Mouse (Mus musculus): ENCODE data around the gene Trim26. TPM values are rescaled to one million over a fixed set of nuclear protein-coding genes. Genes with fewer than 3 reads are reported as not detected.
"Not testable (repeated sequence)": the region's sequence is repeated elsewhere in the genome, so short reads cannot be mapped to it uniquely, and the experiment has no call there.

Trim26 gene
- polyA plus RNA-seq, 1 experiment from 2014 or later = 48.7 TPM

DNA sequence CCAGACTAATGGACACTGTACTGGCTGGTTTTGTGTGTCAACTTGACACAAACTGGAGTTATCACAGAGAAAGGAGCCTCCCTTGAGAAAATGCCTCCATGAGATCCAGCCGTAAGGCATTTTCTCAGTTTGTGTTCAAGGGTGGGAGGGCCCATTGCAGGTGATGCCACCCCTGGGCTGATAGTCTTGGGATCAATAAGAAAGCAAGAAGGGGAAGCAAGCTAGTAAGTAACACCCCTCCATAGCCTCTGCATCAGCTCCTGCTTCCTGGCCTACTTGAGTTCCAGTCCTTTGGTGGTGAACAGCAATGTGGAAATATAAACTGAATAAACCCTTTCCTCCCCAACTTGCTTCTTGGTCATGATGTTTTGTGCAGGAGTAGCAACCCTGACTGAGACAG, 54.6 kb downstream of the Trim26 start:
- not testable (repeated sequence) for ATAC-seq (ENCODE audit: low FRiP score); H3K27ac ChIP-seq; H3K36me3 ChIP-seq; H3K4me1 ChIP-seq (replicated peaks); H3K9me3 ChIP-seq; H3K27me3 ChIP-seq; H3K4me3 ChIP-seq; H3K9ac ChIP-seq; H3K4me2 ChIP-seq
- 91% methylated on average over 1 of the region's 1 CpGs for WGBS

DNA sequence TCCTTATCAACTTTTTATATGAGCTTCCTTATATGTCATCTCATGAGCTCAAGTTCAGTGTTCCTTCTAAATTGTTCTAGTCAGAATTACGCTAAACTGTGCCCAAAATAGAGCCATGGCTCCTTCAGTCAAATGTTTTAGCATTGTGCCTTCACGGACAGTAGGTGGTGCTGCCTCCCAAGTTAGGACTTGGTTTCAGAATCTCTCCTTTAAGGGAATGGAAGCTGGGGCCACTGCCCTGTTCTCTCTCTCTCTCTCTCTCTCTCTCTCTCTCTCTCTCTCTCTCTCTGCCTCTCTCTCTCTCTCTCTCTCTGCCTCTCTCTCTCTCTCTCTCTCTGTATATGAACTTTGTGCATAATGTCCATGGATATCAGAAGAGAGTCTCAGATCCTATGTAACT, 55.4 kb downstream of the Trim26 start:
- H3K4me3 ChIP-seq = no peak overlapping the region
- 0 out of 2 replicates have a peak, but pooled peaks cover 2% of the 10 kb centered on the region for H3K27me3 ChIP-seq
- no peak overlapping the region for H3K27ac ChIP-seq
- no peaks in the 10 kb centered on the region for H3K36me3 ChIP-seq
- H3K4me1 ChIP-seq (replicated peaks) = no peaks in the 10 kb centered on the region
- peak; percentile 59; the same call in 1 of the 2 replicates for ATAC-seq (ENCODE audit: low FRiP score)
- 18% methylated on average over 2 of the region's 2 CpGs for WGBS
- no peak overlapping the region for H3K9ac ChIP-seq
- H3K4me2 ChIP-seq = no peak overlapping the region
- H3K9me3 ChIP-seq = no peaks in the 10 kb centered on the region

DNA sequence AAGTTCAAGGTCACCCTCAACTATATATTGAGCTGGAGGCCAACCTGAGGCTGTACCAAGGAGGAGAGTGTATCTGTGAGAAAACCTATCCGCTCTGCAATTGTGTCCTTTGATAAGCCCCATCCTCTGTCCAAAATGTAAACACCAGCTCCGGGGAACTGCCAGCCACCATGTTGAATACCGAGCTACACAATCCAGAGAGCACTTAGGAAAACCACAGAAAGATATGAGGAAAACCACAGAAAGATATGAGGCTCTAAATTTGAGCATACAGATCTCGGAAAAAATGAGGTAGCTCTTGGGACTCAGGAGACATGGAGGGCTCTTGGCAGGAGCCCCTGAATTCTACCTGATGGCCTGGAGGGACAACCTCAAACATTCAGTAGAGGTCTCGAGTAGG, 56.5 kb downstream of the Trim26 start:
- no peaks in the 10 kb centered on the region for H3K36me3 ChIP-seq
- no peak for ATAC-seq (ENCODE audit: low FRiP score)
- WGBS = 83% methylated on average over 5 of the region's 5 CpGs

DNA sequence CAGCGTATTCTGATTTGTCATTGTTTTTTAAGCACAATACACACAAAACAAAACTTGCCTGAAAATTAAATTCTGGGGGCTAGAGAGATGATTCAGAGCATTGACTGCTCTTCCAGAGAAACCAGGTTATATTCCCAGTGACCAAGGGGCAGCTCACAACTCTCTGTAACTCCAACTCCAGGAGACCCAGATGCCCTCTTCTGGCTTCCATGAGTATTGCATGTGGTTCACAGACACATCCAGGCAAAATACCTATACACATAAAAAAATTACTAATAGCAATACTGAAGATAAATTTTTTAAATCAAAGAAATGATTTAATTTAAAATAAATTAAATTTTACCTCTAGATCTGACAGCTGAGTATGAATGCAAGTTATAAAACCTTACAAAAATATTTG, 59.6 kb downstream of the Trim26 start:
- no peak for ATAC-seq (ENCODE audit: low FRiP score)
- no peaks in the 10 kb centered on the region for H3K36me3 ChIP-seq
- H3K4me1 ChIP-seq (replicated peaks) = no peaks in the 10 kb centered on the region
- no peak overlapping the region for H3K9ac ChIP-seq
- no peak overlapping the region for H3K27ac ChIP-seq
- WGBS = 81% methylated on average over 1 of the region's 1 CpGs
- no peak overlapping the region for H3K4me2 ChIP-seq
- no peaks in the 10 kb centered on the region for H3K9me3 ChIP-seq
- no peaks in the 10 kb centered on the region for H3K27me3 ChIP-seq
- no peak overlapping the region for H3K4me3 ChIP-seq

More for the DNA sequence above, 56.5 kb downstream of the Trim26 start:
- no peak overlapping the region for H3K9ac ChIP-seq
- H3K9me3 ChIP-seq = no peaks in the 10 kb centered on the region
- no peak overlapping the region for H3K27ac ChIP-seq
- H3K4me1 ChIP-seq (replicated peaks) = no peaks in the 10 kb centered on the region
- H3K4me3 ChIP-seq = no peak overlapping the region
- no peak overlapping the region for H3K4me2 ChIP-seq
- 0 out of 2 replicates have a peak, but pooled peaks cover 2% of the 10 kb centered on the region for H3K27me3 ChIP-seq

DNA sequence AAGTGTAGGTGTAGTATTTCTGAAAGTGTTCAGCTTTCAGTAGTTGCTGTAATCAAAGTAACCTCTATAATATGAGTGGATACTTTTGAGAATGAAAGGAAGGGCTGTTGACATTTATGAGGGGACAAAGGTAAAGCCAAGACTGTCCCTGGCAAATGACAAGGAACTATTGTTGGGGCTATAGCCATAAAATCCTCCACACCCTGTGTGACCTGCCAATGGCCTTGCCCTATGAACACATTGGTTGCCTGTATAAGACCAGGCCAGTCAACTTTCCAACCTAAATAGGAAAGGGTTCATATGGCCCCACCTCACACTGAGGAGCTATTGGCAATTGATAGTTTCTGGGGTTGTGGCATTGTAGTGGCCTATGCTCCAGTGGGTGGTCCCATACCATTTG, 60.1 kb downstream of the Trim26 start:
- Histone ChIP-seq H3K27me3 (no peaks in the 10 kb centered on the region), H3K27ac (no peak overlapping the region), H3K4me1 (replicated peaks) (no peaks in the 10 kb centered on the region), H3K9ac (no peak overlapping the region), H3K4me3 (no peak overlapping the region), H3K9me3 (no peaks in the 10 kb centered on the region), H3K4me2 (no peak overlapping the region), H3K36me3 (no peaks in the 10 kb centered on the region)
- no peak for ATAC-seq (ENCODE audit: low FRiP score)

DNA sequence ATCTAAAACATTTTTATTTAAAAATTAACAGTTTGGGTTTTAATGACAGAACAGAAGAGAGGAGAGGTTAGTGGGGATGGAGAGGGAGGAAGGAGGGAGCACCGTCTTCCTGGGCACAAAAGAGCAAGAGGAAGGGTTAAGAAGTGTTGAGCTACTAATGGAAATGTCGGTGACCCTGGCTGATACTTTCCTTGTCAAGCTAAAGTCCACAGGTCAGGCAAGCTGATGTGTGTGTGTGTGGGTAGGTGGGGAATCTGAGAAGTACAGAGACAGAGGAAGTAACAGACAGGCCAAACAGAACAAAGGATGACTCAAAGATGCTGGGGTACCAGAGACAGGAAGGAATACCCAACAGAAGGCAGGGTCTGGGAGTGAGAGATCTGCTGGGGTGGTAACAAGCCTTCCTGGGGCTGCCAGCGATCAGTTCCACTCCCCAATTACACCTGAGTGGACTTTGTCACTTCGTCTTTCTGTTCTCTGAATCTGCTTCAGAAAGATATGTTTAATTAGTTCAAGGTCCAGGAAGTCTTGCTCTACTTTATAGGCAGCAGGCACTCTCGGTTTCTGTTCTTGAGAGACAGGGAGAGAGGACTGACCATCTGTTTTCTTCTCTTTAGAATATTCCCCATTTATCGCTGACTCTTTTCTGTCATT, 60.7 kb downstream of the Trim26 start, which contains the start of gene Trim31:
TSS of gene Trim31 (plus strand) at position 567 of the 654 bp plus-strand sequence.
- Histone ChIP-seq H3K27me3 (no peaks in the 10 kb centered on the region), H3K27ac (no peak within 1 kb of the TSS), H3K4me3 (no peak within 1 kb of the TSS), H3K4me2 (no peak within 1 kb of the TSS), H3K4me1 (replicated peaks) (no peaks in the 10 kb centered on the region), H3K9ac (no peak within 1 kb of the TSS), H3K36me3 (no peaks in the 10 kb centered on the region), H3K9me3 (no peaks in the 10 kb centered on the region)
- ATAC-seq (ENCODE audit: low FRiP score) = no peak
- 68% methylated on average over 6 of the region's 6 CpGs for WGBS

DNA sequence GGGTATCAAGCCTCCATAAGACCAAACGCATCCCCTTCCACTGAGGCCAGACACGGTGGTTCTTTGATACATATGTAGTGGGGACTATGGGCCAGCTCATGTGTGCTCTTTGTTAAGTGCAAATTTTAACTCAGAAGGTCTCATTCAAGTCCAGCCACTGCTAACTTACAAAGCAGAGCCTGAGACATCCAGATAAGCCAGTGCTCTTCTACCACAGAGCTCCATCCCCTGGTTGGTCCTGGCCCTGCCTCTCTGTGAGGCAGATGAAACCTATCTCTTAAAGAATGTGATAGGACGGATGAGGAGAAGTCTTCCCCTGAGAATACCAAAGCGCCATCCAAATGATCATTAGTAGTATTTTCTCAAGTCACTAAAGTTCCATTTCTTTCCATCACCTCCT, 62.4 kb downstream of the Trim26 start:
- no peaks in the 10 kb centered on the region for H3K36me3 ChIP-seq
- no peak overlapping the region for H3K27ac ChIP-seq
- no peaks in the 10 kb centered on the region for H3K27me3 ChIP-seq
- no peak overlapping the region for H3K9ac ChIP-seq
- no peak overlapping the region for H3K4me2 ChIP-seq
- WGBS = 92% methylated on average over 4 of the region's 4 CpGs
- H3K4me1 ChIP-seq (replicated peaks) = no peaks in the 10 kb centered on the region
- H3K9me3 ChIP-seq = no peaks in the 10 kb centered on the region
- no peak for ATAC-seq (ENCODE audit: low FRiP score)
- H3K4me3 ChIP-seq = no peak overlapping the region

DNA sequence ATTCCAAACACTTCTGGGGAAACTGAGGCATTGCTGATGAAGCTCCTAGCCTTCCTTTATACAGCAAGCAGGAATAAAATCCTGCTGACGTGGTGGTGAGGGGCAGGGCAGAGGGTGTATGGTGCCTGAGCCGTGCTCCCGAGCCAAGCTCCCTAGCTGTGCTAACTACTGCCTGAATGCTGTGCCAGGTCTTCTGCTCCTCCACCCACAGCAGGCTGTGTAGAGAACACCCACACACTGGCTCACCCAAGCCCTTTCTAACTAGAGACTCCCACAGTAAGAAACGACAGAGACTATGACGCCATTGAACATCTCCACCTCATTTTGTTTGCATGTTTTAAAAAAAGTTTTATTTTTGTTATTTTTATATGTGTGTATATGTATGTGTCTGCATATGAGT, 63.1 kb downstream of the Trim26 start:
- Histone ChIP-seq H3K4me2 (no peak overlapping the region), H3K36me3 (no peaks in the 10 kb centered on the region), H3K4me1 (replicated peaks) (no peaks in the 10 kb centered on the region), H3K4me3 (no peak overlapping the region), H3K9me3 (no peaks in the 10 kb centered on the region), H3K27me3 (no peaks in the 10 kb centered on the region), H3K27ac (no peak overlapping the region), H3K9ac (no peak overlapping the region)
- no peak for ATAC-seq (ENCODE audit: low FRiP score)
- 87% methylated on average over 5 of the region's 5 CpGs for WGBS

DNA sequence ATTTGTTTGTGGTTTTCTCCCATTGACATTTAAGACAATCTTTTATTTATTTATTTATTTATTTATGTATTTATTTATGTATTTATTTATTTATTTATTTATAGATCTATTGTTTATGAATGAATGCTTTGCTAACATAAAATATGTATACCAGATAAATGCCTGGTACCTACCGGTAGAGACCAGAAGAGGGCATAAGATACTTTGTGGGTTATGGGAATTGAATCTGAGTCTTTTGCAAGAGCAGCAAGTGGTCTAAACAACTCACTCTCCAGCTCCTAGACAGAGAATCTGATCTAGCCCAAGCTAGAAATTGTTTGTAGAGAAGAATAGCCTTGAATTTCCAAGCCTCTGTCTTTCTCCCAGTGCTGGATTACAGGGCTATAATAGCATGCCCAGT, 63.8 kb downstream of the Trim26 start:
- Histone ChIP-seq H3K9me3 (no peaks in the 10 kb centered on the region), H3K4me3 (no peak overlapping the region), H3K36me3 (no peaks in the 10 kb centered on the region), H3K27ac (no peak overlapping the region), H3K4me2 (no peak overlapping the region), H3K27me3 (no peaks in the 10 kb centered on the region), H3K9ac (no peak overlapping the region), H3K4me1 (replicated peaks) (no peaks in the 10 kb centered on the region)
- no peak for ATAC-seq (ENCODE audit: low FRiP score)
- WGBS = 39% methylated on average over 1 of the region's 1 CpGs

DNA sequence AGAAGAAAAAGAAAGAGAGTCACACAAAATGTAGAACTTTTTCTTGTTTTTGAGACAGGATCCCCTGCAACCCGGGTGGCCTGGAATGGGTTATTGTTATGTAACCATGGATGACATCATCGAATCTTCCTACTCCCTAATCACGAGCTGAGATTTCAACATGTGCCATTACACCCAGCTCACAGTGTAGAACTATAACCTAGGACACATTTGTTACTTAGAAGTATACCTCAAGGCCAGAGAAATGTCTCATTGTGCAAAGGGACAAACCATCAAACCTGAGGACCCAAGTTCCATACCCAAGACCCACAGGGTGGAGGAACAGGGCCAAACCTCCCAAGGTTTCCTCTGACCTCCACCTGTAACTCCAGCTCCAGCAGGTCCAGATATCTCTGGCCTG, 66.7 kb downstream of the Trim26 start:
- Histone ChIP-seq H3K4me3 (no peak overlapping the region), H3K4me2 (no peak overlapping the region), H3K27me3 (no peaks in the 10 kb centered on the region), H3K9me3 (no peaks in the 10 kb centered on the region), H3K27ac (no peak overlapping the region), H3K9ac (no peak overlapping the region), H3K36me3 (no peaks in the 10 kb centered on the region), H3K4me1 (replicated peaks) (no peaks in the 10 kb centered on the region)
- ATAC-seq (ENCODE audit: low FRiP score) = no peak
- 75% methylated on average over 3 of the region's 3 CpGs for WGBS

DNA sequence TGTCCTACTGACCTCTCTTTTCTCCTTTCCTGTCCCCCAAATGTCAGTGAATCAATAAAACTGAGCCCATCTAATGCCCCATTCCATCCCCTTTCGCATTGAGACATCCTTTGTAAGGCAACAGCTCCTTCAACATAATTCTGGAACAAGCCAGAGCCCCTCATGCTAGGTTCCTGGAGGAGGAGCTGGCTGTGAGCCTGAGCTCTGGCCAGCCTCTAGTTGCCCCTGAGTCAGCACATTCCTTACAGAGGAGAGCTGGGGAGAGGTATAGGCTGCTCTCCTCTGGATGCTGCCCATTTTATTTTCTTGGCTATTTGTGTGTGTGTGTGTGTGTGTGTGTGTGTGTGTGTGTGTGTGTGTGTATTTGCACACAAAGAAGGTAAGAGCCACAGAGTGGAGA, 71.3 kb downstream of the Trim26 start:
- Histone ChIP-seq H3K4me3 (no peak overlapping the region), H3K4me2 (no peak overlapping the region), H3K27me3 (0 out of 2 replicates have a peak, but pooled peaks cover 7% of the 10 kb centered on the region), H3K36me3 (no peaks in the 10 kb centered on the region), H3K9me3 (no peaks in the 10 kb centered on the region), H3K9ac (no peak overlapping the region), H3K27ac (no peak overlapping the region), H3K4me1 (replicated peaks) (no peaks in the 10 kb centered on the region)
- ATAC-seq (ENCODE audit: low FRiP score) = no peak
- WGBS = 45% methylated on average over 1 of the region's 1 CpGs

Measured in hindbrain, embryonic 13.5 days (tissue).